Mouse (Mus musculus) kidney, adult 11 months (tissue): Measurements from ENCODE around the gene Arid5b.

Experiments used
- DNase-seq: peaks from one replicate; pipeline ENCODE4 v3.0.0; 2022

The Arid5b gene

DNA sequence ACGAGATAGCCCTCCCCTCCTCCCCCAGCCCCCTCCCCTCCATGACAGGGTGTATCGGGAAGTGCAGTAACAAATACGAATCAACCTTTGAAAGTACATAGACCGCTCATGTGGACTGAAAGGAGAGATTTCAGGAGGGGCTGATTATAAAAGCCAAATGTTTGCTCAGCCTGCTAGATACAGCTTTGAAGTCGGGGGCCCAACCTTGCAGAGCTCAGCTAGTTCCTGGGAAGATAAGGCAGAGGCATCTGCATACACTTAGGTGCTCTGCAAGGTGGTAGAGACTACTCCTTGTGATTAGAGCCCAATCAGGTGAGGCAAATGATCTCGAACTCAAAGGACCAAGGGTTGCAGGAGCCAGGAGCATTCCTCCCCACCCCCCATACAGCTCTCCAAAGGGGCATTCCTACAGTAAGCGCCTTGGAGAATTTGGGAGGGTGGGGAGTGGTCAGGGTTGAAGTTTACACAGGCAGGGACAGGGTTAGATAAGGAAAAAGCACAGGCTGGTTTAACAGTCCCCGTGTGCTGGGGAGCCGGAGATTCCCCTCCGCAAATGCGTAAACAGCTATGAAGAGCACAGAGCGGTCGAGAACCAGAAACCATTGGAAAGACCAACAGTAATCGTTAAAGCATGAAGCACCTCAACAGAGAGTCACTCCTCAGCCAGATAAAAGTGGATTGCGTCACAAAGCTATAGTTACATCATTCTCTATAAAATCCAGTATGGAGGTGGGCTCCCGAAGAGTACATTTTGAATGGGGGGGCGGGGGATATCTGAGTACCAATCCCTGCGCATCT, 47.0 kb downstream of the Arid5b start:
- no peak for DNase-seq

- DNase-seq: no peak
These were observed 47.7 kb downstream of the Arid5b start for GRCm38 (mm10) chr10:68230653-68231384.

DNA sequence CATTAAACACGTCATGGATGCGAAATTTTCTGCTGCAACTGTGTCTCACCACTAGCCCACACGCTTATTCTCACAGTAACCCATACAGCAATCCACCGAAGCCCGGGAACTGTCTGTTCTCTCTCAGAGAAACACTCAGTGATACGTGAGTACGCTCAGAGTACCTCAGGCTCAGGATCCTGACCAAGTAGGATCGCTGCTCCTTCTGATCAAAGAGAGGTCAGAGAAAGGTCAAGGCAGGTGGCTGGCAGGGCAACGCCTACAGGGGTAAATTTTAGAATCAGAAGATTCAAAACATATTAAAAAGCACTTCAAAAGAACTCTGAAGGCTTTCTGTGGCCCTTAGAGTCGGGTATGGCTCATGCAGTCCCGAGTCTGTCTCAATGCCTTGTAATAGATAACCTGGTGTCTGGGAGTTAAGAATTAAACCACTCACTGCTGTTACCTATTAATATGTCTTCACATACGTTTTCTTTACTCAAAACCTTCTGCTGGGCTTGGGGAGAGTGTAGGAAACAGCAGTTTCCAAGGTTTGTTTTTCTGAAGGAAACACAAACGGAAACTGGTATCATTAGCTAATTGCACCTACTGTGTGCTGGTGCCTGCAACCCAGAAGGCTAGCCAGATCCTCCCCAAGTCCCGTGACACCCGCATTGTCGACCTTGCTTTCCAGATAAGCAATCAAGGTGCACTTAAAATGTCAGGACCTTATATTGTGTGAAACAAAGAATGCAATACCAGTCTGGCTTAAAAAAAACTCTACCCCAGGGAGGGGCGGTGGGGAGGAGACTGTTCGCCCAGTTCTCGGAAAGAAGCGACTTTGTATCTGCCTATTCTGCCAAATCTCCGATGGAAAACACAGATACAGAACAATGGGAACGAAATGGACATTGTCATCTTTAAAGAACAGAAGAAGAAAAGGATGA, 48.6 kb downstream of the Arid5b start:
- DNase-seq: peak; percentile 48

DNA sequence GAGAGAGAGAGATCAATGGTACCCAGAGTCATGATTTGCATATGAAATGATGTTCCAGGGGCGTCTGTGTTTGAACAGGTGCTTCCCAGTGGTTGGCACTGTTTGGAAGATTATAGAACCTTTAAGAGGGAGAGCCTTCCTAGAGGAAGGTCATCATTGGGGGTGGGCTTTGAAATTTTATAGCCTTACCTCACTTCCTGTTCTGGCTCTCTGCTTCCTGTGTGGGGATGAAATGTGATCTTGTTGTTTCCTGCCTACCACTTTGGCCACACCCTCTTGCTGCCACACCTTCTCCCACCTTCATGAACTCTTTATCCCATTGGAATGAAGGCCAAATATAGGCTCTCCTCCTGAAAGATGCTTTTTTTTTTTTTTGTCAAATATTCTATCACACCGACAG, 55.9 kb downstream of the Arid5b start:
- DNase-seq: no peak

DNA sequence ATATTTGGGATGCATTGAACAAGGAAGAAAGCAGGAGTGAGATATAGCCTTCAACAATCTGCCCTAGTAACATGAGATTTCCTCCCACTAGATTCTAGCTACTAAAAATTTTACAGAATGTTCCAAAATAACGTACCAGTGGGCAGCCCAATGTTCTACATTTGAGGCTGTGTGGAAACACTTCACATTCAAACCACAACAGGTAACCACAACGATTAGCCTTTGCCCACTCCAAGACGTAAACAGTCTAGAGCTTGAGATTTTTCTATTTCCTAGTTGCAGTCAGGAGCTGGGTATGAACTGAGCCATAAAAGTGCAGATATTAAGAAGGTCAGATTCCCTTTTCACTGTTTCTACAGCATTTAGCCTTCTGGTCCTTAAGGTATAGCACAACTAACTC, 56.5 kb downstream of the Arid5b start:
- no peak for DNase-seq

DNA sequence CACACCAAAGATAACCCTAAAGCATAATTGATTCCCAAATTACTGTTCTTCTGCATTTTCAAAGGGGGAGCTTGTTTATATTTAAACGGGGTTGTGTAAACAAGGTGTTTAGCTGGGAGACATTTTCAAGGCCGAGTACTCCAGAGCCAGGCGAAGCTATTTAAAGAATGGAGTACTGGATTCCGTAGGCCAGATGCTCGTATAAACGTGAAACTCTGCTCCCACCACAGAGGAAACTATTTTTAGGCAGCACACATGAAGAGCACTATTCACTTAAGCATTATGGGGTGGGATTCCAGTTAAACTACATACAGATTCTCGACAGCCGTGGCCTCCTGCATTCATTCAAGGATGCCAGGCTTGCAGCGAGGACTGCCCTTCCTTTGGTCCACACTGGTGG, 59.2 kb downstream of the Arid5b start:
- no peak for DNase-seq

GRCm38 (mm10) chr10:68218678-68219077, 59.9 kb downstream of the Arid5b start:
- DNase-seq: no peak

GRCm38 (mm10) chr10:68214809-68215468, 63.6 kb downstream of the Arid5b start:
- no peak for DNase-seq

- no peak for DNase-seq
These were observed 66.3 kb downstream of the Arid5b start for GRCm38 (mm10) chr10:68212061-68212915.

- peak; percentile 72 for DNase-seq
These were observed 67.0 kb downstream of the Arid5b start for GRCm38 (mm10) chr10:68211514-68211913.

DNA sequence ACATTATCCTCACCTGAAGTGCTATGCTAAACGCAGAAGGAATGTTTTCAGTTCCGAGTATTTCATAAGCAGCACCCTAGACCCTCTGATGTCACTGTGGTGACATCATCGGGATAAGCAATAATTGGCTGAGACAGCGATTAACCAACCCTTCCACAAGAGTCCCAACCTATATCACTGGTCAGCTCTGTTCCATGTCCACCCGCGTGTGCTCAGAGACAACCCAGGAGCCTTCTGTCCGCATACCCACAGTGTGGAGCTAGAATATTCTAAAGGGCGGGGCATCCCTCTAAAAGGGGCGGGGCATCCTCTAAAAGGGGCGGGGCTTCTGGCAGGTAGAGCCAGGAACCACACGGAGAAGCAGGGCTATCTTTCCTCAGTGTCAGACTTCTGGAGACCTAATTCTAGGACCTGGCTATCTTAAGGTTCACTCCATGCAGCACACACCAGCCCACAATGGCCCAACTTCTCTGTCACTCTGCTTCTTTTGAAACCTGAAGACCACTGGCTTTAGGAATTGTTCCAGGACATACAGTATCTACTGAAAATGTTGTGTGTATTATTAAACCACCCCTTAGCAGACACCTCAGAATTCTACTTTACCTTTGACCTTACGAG, 68.4 kb downstream of the Arid5b start:
- DNase-seq: no peak

DNA sequence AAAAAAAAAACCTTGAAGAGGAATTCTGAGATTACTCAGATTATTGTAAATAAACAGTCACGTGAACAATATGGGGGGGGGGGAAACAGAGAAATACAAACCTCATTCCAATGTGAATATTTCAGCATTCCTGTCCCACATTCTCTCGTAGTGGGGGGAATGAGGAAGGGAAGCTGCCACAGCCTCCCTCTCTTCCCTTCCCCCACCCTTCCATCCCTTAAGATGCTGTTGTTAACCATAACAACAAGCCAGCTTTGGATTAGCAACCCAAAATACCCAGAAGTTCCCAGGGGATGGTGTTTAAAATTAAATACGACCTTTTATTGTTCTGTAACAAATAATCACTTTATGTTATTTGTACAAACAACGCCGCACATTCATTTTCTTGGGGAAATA, 69.9 kb downstream of the Arid5b start:
- DNase-seq: no peak

DNA sequence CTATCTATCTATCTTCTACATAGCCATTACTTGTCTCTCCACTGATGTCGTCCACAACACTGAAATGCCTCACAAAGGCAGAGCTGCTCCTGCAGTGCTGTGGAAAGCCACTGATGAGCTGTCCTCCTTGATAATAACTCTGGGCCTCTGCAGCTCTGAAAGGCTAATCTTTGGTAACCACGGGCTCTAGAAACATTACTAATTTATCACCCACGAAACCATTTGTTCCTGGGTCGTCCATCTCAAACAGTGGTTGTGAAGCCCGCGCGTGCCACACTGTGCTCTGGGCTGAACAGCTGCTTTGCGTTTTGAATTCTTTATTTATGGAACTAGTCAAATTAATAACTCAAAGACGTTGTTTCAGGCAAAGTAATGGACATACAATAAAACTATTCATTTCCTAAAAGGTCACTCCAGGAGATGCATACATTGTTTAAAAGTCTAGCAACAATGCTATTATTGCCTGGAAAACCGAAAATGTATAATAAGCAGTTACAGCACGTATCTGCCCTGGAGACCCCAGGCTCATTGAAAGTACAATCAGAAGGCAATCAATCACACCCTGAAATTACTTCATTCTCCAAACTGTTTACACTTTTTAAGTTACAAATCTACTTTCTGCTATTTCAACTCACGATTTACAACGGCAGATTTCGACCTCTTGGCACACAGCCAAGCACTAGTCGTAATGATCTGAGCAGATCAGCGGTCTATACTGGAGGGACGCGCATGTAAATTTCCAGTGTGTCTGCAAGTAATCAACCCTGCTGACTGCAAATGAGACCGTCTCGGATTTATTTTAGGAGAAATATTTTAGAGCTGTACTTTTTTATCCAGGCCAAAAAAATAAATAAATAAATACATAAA, 70.5 kb downstream of the Arid5b start:
- no peak for DNase-seq

- DNase-seq: no peak
These were observed 74.1 kb downstream of the Arid5b start for GRCm38 (mm10) chr10:68204391-68204790.

- DNase-seq: no peak
These were observed 74.7 kb downstream of the Arid5b start for GRCm38 (mm10) chr10:68203860-68204259.

DNA sequence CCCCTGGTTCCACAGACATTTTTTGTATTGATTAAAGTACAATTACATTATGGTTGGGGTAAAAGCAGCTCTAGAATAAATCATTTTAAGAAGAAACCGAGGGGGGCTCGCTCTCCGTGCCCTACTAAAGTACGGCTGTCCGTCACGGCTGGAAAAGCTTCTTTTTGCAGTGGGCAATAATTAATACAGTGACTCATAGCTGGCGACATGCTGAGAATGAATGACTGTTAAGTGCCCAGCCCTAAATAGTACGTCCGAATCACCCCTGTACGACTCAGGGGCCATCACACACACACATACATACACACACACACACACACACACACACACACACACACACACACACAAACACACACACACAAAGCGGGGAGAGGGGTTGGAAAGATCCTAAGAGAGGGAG, 75.2 kb downstream of the Arid5b start:
- DNase-seq: no peak

DNA sequence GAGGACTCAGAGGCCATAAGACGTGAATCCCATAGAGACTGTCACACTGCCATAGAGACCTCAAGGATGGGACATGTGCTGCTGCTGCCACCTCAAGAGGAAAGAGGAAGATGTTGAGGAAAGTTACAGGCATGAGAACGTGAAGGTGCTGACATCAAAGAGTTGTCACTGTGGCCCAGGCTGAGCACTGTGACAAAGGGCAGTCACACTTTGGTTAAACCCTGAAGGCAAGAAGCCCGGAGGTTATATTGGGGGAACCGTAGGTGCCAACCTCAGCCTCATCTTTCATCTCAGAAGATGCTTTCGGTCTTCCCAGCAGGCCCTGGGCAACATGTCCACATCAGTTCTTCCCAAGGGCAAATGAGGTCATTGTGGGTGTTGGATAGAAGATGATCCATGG, 79.1 kb downstream of the Arid5b start:
- DNase-seq: no peak

GRCm38 (mm10) chr10:68196324-68196723, 82.2 kb downstream of the Arid5b start:
- DNase-seq: no peak

DNA sequence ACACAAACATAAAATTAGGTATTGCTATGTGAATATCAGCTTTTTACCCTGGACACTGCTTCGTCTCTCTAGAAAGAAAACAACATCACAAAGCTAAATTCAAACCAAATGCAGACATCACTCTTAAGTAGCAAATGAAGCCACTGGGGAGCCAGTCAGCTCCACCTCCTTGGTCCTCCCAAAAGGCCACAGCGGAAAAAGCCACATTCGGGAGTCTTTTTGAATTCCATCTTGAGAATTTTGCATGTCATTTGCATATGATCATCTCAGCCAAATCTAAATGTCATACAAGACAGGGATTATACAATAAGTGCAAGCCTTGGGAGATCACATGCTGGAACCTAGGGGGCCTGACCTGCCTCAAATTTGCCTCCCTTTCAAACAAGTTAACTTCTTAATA, 85.0 kb downstream of the Arid5b start:
- DNase-seq: no peak

- no peak for DNase-seq
These were observed 85.7 kb downstream of the Arid5b start for GRCm38 (mm10) chr10:68192824-68193255.
